Mouse (Mus musculus) lung, postnatal 25 days (tissue): ENCODE results near the gene Olfr214.
A peak's percentile ranks its signal among the peaks of the same experiment; 100 is the strongest.
"Not testable (repeated sequence)": the region's sequence is repeated elsewhere in the genome, so short reads cannot be mapped to it uniquely, and the experiment has no call there.

Source experiments
- DNase-seq: peaks from one replicate; pipeline ENCODE4 v3.0.0; 2022; ENCODE audit warnings: low spot score

Gene Olfr214

DNA sequence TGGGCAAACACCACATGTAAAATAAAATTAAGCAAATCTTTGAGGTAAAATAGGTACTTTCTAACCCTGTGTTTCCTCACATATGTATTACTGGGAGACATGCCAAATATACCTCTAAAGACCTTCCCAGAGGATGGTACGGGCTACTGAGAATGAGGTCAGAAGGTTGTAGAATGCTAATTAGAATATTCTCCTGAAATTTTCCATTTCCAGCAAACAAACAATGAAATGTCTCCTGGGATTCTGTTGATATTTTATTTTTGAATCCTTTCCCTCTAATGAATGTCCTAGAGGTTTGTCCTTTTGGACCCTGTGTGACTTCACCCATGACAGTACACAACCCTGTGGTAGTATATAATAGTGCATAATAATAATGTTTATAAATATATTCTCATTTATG lies at the start of gene Olfr214:
Gene Olfr214, plus strand, starts transcription at position 301 of the 400 bp plus-strand sequence.
- DNase-seq, result no peak

- DNase-seq, result not testable (repeated sequence)
Measured at GRCm38 (mm10) chr6:116506302-116507003, 47.6 kb upstream of the Olfr214 start, which contains the start of gene Olfr212. TSS of gene Olfr212 (plus strand) at chr6:116506516.

DNA sequence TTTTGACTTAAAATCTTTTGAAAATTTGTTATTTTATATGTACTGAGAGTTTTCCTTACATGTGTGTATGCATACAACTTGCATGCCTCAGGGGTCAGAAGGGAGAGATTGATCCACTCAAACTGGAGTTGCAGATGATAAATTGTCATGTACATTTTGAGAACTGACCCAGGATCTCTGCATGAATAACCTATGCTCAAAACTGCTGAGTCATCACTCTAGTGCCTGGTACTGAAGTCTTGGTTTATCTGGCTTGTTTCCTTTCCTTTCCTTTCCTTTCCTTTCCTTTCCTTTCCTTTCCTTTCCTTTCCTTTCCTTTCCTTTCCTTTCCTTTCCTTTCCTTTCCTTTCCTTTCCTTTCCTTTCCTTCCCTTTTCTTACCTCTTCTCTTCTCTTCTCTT lies 39.2 kb upstream of the Olfr214 start:
- no peak for DNase-seq

GRCm38 (mm10) chr6:116538156-116538555 lies 15.9 kb upstream of the Olfr214 start, which contains the start of gene Olfr213:
TSS of gene Olfr213 (plus strand) at chr6:116538456.
- no peak for DNase-seq

- DNase-seq, result no peak
Measured at GRCm38 (mm10) chr6:116542500-116542899, 11.5 kb upstream of the Olfr214 start.

DNA sequence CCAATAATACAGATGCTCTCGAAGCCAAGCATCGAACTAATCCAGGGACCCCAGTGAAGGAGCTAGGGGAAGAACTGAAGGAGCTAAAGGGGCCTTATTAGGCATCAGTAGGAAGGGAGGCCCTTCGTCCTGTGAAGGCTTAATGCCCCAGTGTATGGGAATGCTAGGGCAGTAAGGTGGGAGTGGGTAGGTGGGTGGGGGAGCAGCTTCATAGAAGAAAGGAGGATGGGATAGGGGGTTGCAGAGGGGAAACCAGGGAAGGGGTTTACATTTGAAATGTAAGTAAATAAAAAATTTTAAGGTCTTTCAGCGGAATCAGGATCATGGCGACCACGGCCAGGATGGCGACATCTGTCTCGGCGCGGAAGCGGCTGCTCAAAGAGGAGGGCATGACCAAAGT lies 3.2 kb upstream of the Olfr214 start, which contains the start of gene Gm5580:
Gene Gm5580, plus strand, starts transcription at position 301 of the 400 bp plus-strand sequence.
- not testable (repeated sequence) for DNase-seq

- DNase-seq, result no peak
Measured at GRCm38 (mm10) chr6:116554952-116555351, 917 bp downstream of the Olfr214 start.

DNA sequence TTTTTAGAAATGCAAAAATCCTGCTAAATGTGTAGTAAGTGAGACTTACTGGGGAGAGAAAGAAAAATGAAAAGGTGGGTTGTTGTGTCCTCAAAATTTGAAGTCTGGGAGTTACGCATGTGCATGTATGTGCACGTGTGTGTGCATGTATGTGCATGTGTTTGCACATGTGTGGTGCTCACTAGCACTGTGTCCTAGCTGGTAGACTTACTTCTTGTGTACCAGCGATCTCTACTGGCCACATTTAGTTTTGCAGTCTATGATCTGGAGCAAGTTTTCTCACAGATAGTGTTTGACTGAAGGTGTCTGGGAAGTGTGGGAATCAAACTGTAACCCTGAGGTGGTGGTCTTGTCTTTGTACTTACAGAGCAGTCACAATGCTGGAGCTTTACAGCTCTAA lies 15.8 kb downstream of the Olfr214 start:
- peak; percentile 12 for DNase-seq

DNA sequence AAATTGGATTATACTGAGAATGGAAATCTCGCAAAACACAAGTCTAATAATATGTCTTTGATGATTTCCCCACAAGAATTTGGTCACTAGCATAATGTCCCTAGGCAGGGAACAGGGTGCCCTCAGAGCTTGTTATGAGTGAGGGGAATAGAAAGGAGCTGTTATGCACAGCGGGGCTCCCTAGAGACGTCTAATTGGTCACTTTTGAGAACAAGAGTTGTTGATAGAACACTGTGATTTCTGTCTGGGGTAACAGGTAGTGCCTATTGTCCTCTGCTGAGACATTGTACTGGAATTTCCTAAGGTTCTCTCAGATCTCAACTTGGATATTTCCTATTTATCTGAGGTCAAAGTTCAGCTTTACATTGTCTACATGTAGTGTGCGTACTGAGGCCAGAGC lies 30.1 kb downstream of the Olfr214 start, which contains the start of gene Olfr215:
Gene Olfr215, minus strand, starts transcription at position 101 of the 400 bp plus-strand sequence.
- DNase-seq, result no peak

GRCm38 (mm10) chr6:116600969-116601368 lies 46.9 kb downstream of the Olfr214 start:
- DNase-seq, result not testable (repeated sequence)

GRCm38 (mm10) chr6:116607230-116607629 lies 53.2 kb downstream of the Olfr214 start:
- no peak for DNase-seq
